Mouse (Mus musculus): ENCODE results near the gene Denr. TPM values are rescaled to one million over a fixed set of nuclear protein-coding genes. Genes with fewer than 3 reads are reported as not detected.

The Denr gene
- polyA plus RNA-seq, 1 experiment from 2014 or later, result 130 TPM

GRCm38 (mm10) chr5:123975668-123976180 lies 68.7 kb downstream of the Denr start:
- Histone ChIP-seq H3K4me3 (ENCODE audit: low read depth, low read length) (no peak overlapping the region), H3K27ac (ENCODE audit: low read depth) (peak overlapping the region; percentile 28; the same call in 1 of the 2 replicates), H3K9me3 (ENCODE audit: low read depth, low read length) (no peaks in the 10 kb centered on the region), H3K9ac (no peak overlapping the region), H3K27me3 (ENCODE audit: insufficient read depth, low read length) (peaks cover 23% of the 10 kb centered on the region), H3K36me3 (ENCODE audit: insufficient read depth) (no peaks in the 10 kb centered on the region), H3K4me2 (peak overlapping the region; percentile 94), H3K4me1 (ENCODE audit: insufficient read depth) (no peaks in the 10 kb centered on the region; the same call in 1 of the 2 replicates)
- 41% methylated on average over 6 of the region's 6 CpGs for WGBS
- ATAC-seq (ENCODE audit: insufficient read depth) (no peak), DNase-seq (no peak)
- no peak for TF ChIP-seq CTCF (IDR thresholded peaks at IDR 0.05; ENCODE audit: low read depth)

GRCm38 (mm10) chr5:123977231-123977630 lies 70.3 kb downstream of the Denr start:
- no peaks in the 10 kb centered on the region for H3K9me3 ChIP-seq (ENCODE audit: low read depth, low read length)
- TF ChIP-seq CTCF (IDR thresholded peaks at IDR 0.05; ENCODE audit: low read depth), result no peak
- H3K4me1 ChIP-seq (ENCODE audit: insufficient read depth), result no peaks in the 10 kb centered on the region; the same call in 1 of the 2 replicates
- ATAC-seq (ENCODE audit: insufficient read depth), result no peak
- H3K9ac ChIP-seq, result no peak overlapping the region
- 31% methylated on average over 3 of the region's 3 CpGs for WGBS
- H3K27me3 ChIP-seq (ENCODE audit: insufficient read depth, low read length), result peaks cover 18% of the 10 kb centered on the region
- no peak overlapping the region for H3K27ac ChIP-seq (ENCODE audit: low read depth)
- H3K4me3 ChIP-seq (ENCODE audit: low read depth, low read length), result no peak overlapping the region
- H3K4me2 ChIP-seq, result no peak overlapping the region
- H3K36me3 ChIP-seq (ENCODE audit: insufficient read depth), result no peaks in the 10 kb centered on the region
- no peak for DNase-seq

- no peak overlapping the region for H3K27ac ChIP-seq (ENCODE audit: low read depth)
Observed at GRCm38 (mm10) chr5:123978131-123978530, 71.2 kb downstream of the Denr start.

More at GRCm38 (mm10) chr5:123978131-123978530, 71.2 kb downstream of the Denr start:
- no peak for TF ChIP-seq CTCF (IDR thresholded peaks at IDR 0.05; ENCODE audit: low read depth)
- no peak overlapping the region for H3K4me2 ChIP-seq
- H3K36me3 ChIP-seq (ENCODE audit: insufficient read depth), result no peaks in the 10 kb centered on the region
- H3K4me3 ChIP-seq (ENCODE audit: low read depth, low read length), result no peak overlapping the region
- ATAC-seq (ENCODE audit: insufficient read depth), result no peak
- H3K9me3 ChIP-seq (ENCODE audit: low read depth, low read length), result no peaks in the 10 kb centered on the region
- 81% methylated on average over 5 of the region's 5 CpGs for WGBS
- H3K9ac ChIP-seq, result no peak overlapping the region
- H3K4me1 ChIP-seq (ENCODE audit: insufficient read depth), result no peaks in the 10 kb centered on the region; the same call in 1 of the 2 replicates
- peaks cover 15% of the 10 kb centered on the region for H3K27me3 ChIP-seq (ENCODE audit: insufficient read depth, low read length)
- no peak for DNase-seq

Other genes with a start within 250 kb of the Denr start
- 33.8 and 33.9 TPM in 2 replicates for gene Clip1, start 222.6 kb upstream of the Denr start, polyA plus RNA-seq (2014; fragmentation: Nextera tagmentation; extraction: Ambion mirVana)
- gene Zcchc8, start 186.1 kb upstream of the Denr start, polyA plus RNA-seq (2014; fragmentation: Nextera tagmentation; extraction: Ambion mirVana), result 92.0 and 95.1 TPM in 2 replicates
- 103 and 118 TPM in 2 replicates for gene Rsrc2, start 157.8 kb upstream of the Denr start, polyA plus RNA-seq (2014; fragmentation: Nextera tagmentation; extraction: Ambion mirVana)
- 44.2 and 44.4 TPM in 2 replicates for gene Kntc1, start 157.5 kb upstream of the Denr start, polyA plus RNA-seq (2014; fragmentation: Nextera tagmentation; extraction: Ambion mirVana)
- not detected in 2 replicates for gene Hcar2, start 41.7 kb upstream of the Denr start, polyA plus RNA-seq (2014; fragmentation: Nextera tagmentation; extraction: Ambion mirVana)
- 0.66 and 0.81 TPM in 2 replicates for gene Hcar1, start 27.2 kb upstream of the Denr start, polyA plus RNA-seq (2014; fragmentation: Nextera tagmentation; extraction: Ambion mirVana)
- 0.95 and 1.4 TPM in 2 replicates for gene Gm43518, start 20.2 kb downstream of the Denr start, polyA plus RNA-seq (2014; fragmentation: Nextera tagmentation; extraction: Ambion mirVana)
- 8.3 and 9.3 TPM in 2 replicates for gene Ccdc62, start 23.5 kb downstream of the Denr start, polyA plus RNA-seq (2014; fragmentation: Nextera tagmentation; extraction: Ambion mirVana)
- 9.1 and 9.3 TPM in 2 replicates for gene Hip1r, start 66.5 kb downstream of the Denr start, polyA plus RNA-seq (2014; fragmentation: Nextera tagmentation; extraction: Ambion mirVana)
- gene Vps37b, start 125.1 kb downstream of the Denr start, polyA plus RNA-seq (2014; fragmentation: Nextera tagmentation; extraction: Ambion mirVana), result 34.8 and 39.3 TPM in 2 replicates
- gene Abcb9, start 188.6 kb downstream of the Denr start, polyA plus RNA-seq (2014; fragmentation: Nextera tagmentation; extraction: Ambion mirVana), result 0.88 and 1.1 TPM in 2 replicates
- 13.3 and 13.4 TPM in 2 replicates for gene Ogfod2, start 205.1 kb downstream of the Denr start, polyA plus RNA-seq (2014; fragmentation: Nextera tagmentation; extraction: Ambion mirVana)
- gene Arl6ip4, start 208.9 kb downstream of the Denr start, polyA plus RNA-seq (2014; fragmentation: Nextera tagmentation; extraction: Ambion mirVana), result 100.0 and 105 TPM in 2 replicates